Mouse (Mus musculus): ENCODE results near the gene Card9. TPM values are rescaled to one million over a fixed set of nuclear protein-coding genes. Genes with fewer than 3 reads are reported as not detected.

Card9 gene
- polyA plus RNA-seq, 1 experiment from 2014 or later = 1.1 TPM

DNA sequence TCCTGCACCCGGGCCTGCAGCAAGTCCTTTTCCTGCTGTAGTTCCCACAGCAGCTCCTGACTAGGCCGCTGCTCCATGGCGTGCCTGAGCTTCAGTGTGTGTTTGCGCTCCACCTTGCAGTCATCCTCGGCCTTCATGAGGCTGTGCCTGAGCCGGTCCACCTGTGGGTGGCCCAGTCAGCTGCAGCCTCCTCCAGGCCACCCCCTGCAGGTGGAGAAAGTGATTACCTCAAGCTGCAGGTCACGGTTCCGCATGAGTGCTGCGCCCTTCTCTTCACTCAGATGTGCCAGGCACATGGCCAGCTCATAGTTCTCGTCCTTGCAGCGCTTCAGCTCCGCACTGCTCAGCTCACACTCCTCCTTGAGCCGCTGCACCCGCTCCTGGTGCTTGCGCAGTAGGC, 3.2 kb downstream of the Card9 start:
- peak; percentile 71 for ATAC-seq (replicated peaks; ENCODE audit: low FRiP score, low read depth)
- Histone ChIP-seq H3K36me3 (ENCODE audit: insufficient read depth, low read length) (no peaks in the 10 kb centered on the region), H3K4me3 (replicated peaks; ENCODE audit: low read depth, low read length) (no peak overlapping the region), H3K9me3 (replicated peaks; ENCODE audit: low read length) (no peaks in the 10 kb centered on the region), H3K27ac (no peak overlapping the region), H3K9ac (ENCODE audit: low read depth, low read length) (no peak overlapping the region), H3K4me1 (replicated peaks; ENCODE audit: insufficient read depth, low read length) (peaks cover 5% of the 10 kb centered on the region; the same call in 1 of the 2 replicates), H3K27me3 (ENCODE audit: insufficient read depth, low read length) (no peaks in the 10 kb centered on the region), H3K4me2 (ENCODE audit: low read length) (no peak overlapping the region)
- 35% methylated on average over 15 of the region's 15 CpGs for WGBS
- peak; percentile 67 for DNase-seq (ENCODE audit: low spot score)
- peak; percentile 62 for TF ChIP-seq CTCF (IDR thresholded peaks at IDR 0.05; ENCODE audit: low read depth)

DNA sequence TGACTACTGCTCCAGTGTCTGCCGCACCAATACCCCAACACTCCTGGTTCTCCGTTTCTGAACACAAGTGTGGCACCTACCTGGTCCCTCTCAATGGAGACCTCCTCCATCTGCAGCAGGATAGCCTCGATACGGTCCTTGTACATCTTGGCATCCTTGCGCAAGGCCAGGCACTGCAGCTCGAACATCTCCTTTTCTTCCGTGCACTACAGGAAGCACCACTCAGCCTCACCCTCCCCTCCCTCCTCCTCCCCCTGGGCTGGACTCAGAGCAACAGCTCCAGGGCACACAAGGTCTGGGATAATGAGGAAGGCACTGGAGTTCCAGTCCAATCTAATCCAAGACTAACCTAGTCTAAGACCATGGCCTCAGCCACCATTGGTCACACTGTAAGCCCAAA, 4.0 kb downstream of the Card9 start:
- TF ChIP-seq CTCF (IDR thresholded peaks at IDR 0.05; ENCODE audit: low read depth) = no peak
- Histone ChIP-seq H3K27me3 (ENCODE audit: insufficient read depth, low read length) (no peaks in the 10 kb centered on the region), H3K4me2 (ENCODE audit: low read length) (no peak overlapping the region), H3K4me1 (replicated peaks; ENCODE audit: insufficient read depth, low read length) (peaks cover 6% of the 10 kb centered on the region; the same call in 1 of the 2 replicates), H3K36me3 (ENCODE audit: insufficient read depth, low read length) (no peaks in the 10 kb centered on the region), H3K27ac (no peak overlapping the region), H3K4me3 (replicated peaks; ENCODE audit: low read depth, low read length) (no peak overlapping the region), H3K9me3 (replicated peaks; ENCODE audit: low read length) (no peaks in the 10 kb centered on the region), H3K9ac (ENCODE audit: low read depth, low read length) (no peak overlapping the region)
- DNase-seq (ENCODE audit: low spot score) (no peak), ATAC-seq (replicated peaks; ENCODE audit: low FRiP score, low read depth) (no peak)
- 72% methylated on average over 7 of the region's 7 CpGs for WGBS

DNA sequence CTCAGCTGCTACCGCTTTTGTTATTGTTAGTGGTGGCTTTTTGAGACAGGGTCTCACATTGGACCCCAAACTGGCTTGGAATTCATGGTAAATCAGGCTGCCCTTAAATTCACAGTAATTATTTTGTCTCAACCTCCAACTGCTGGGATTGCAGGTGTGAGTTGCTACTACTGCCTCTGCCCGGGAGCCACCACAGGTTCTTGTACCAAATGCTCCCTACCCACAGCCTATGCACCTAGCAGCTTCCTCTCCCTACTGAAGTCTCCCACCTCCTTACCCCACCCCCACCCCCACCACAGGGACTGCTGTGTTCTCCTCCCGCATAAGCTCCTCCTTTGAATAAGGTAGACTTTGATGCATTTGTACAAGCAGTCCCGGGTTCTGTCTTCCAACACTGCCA, 4.5 kb downstream of the Card9 start:
- no peak for TF ChIP-seq CTCF (IDR thresholded peaks at IDR 0.05; ENCODE audit: low read depth)

DNA sequence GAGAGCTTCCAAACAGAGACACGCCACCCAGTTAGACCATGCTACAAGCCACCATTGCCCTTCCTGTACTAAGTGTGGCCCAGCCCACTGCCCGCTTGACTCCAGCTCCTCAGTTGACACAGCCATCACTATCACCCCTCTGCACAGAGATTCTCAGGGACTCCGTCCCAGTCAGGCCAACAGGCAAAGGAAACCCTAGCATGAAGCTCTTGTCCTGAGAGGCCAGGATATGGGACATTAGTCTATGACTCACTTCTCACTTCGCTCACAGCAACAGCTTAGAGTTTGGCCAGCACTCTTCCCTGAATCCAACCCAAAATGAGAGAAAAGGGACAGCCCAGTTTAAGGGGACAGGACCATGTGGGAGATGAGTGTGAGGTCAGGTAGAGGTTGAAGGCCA, 6.3 kb downstream of the Card9 start:
- ATAC-seq (replicated peaks; ENCODE audit: low FRiP score, low read depth) (no peak), DNase-seq (ENCODE audit: low spot score) (no peak)
- H3K4me3 ChIP-seq (replicated peaks; ENCODE audit: low read depth, low read length) = no peak overlapping the region
- no peaks in the 10 kb centered on the region for H3K27me3 ChIP-seq (ENCODE audit: insufficient read depth, low read length)
- no peak overlapping the region for H3K27ac ChIP-seq
- H3K36me3 ChIP-seq (ENCODE audit: insufficient read depth, low read length) = peaks cover 8% of the 10 kb centered on the region; the same call in 1 of the 2 replicates
- no peak overlapping the region for H3K9ac ChIP-seq (ENCODE audit: low read depth, low read length)
- no peak for TF ChIP-seq CTCF (IDR thresholded peaks at IDR 0.05; ENCODE audit: low read depth)
- H3K9me3 ChIP-seq (replicated peaks; ENCODE audit: low read length) = no peaks in the 10 kb centered on the region
- 86% methylated on average over 4 of the region's 4 CpGs for WGBS
- no peak overlapping the region for H3K4me2 ChIP-seq (ENCODE audit: low read length)
- peaks cover 11% of the 10 kb centered on the region; the same call in 1 of the 2 replicates for H3K4me1 ChIP-seq (replicated peaks; ENCODE audit: insufficient read depth, low read length)

More for the DNA sequence above, 4.5 kb downstream of the Card9 start:
- no peak overlapping the region for H3K27ac ChIP-seq
- no peak overlapping the region for H3K9ac ChIP-seq (ENCODE audit: low read depth, low read length)
- no peak overlapping the region for H3K4me3 ChIP-seq (replicated peaks; ENCODE audit: low read depth, low read length)
- H3K4me2 ChIP-seq (ENCODE audit: low read length) = no peak overlapping the region
- ATAC-seq (replicated peaks; ENCODE audit: low FRiP score, low read depth) (no peak), DNase-seq (ENCODE audit: low spot score) (no peak)
- H3K27me3 ChIP-seq (ENCODE audit: insufficient read depth, low read length) = no peaks in the 10 kb centered on the region
- no peaks in the 10 kb centered on the region for H3K36me3 ChIP-seq (ENCODE audit: insufficient read depth, low read length)
- WGBS = 86% methylated on average over 4 of the region's 4 CpGs
- H3K9me3 ChIP-seq (replicated peaks; ENCODE audit: low read length) = no peaks in the 10 kb centered on the region
- peaks cover 6% of the 10 kb centered on the region; the same call in 1 of the 2 replicates for H3K4me1 ChIP-seq (replicated peaks; ENCODE audit: insufficient read depth, low read length)

DNA sequence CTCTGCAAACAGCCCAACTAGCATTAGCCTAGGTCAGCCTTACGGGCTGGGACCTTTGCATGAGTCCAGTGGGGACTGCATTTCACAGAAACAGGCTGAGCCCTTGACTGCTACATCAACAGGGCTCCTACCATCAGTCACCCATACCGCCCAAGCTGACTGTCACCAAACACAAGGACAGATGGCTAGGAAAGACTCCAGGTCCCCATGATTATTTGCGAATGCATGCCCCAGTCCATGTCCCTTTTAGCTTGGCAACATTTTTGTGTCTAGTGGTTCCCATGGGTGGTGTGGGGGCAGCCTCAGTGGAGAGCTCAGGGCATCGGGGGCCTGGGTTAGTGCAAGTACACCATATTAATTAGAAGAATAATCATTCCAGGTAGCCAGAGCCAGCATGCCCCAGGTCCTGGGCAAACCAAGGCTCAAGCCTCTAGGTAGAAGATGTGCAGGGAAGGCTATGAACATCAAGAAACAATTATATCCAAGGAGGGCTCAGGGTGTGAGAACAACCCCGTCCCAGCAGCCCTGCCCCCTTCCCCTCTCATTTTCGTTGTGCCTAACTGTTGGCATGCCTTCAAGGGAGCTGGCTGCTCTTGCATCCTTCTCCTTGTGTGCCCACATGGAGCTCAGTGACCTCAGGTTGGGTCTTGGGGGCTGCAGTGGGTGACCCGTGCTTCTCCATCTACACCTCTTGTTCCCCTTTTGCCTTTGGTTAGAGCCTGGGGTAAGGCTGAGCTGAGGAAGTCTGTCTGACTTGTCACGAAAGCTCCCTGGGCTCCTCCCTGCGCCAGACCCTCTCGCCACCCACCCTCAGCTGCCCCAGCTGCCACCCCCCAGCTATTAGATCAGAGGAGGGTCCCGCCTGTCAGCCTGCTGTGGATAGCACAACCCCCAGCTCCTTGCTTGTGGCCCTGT, 7.4 kb downstream of the Card9 start:
- no peak overlapping the region; the same call in 1 of the 2 replicates for H3K4me3 ChIP-seq (replicated peaks; ENCODE audit: low read depth, low read length)
- 92% methylated on average over 11 of the region's 11 CpGs for WGBS
- no peak for ATAC-seq (replicated peaks; ENCODE audit: low FRiP score, low read depth)

DNA sequence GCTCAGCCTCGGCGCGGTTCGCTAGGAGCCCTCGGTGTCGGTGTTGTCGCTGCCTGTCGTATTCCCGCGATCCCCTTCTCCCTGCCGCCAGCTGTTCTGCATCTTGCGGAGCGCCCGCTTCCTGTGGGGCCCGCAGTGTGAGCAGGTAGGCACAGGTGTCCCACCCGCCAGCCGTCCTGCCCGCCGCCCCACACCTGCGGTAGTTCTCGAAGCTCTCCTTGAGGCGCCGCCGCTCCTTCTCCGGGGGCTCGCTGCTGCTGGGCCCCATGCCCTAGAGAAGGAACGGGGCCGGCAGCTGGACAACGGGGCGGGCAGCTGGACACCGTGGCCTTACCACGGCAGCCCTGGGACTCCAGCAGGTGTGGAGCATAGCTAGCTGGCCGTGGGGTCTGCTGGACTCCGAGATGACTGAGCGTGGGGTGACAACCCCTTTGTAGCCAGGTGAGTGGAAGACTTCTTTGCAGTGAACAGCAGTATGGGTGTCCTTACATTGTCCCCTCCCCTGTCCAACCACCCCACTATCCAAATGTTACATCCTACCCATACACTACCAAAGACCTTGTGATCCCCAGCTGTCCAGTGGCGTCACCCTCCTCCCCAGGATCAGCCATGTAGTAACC, 8.3 kb downstream of the Card9 start:
- peak overlapping the region; percentile 84 for H3K4me3 ChIP-seq (replicated peaks; ENCODE audit: low read depth, low read length)
- ATAC-seq (replicated peaks; ENCODE audit: low FRiP score, low read depth) (no peak), DNase-seq (ENCODE audit: low spot score) (no peak)
- peaks cover 17% of the 10 kb centered on the region; the same call in 1 of the 2 replicates for H3K36me3 ChIP-seq (ENCODE audit: insufficient read depth, low read length)
- H3K27me3 ChIP-seq (ENCODE audit: insufficient read depth, low read length) = no peaks in the 10 kb centered on the region
- peak overlapping the region; percentile 95 for H3K9ac ChIP-seq (ENCODE audit: low read depth, low read length)
- no peak for TF ChIP-seq CTCF (IDR thresholded peaks at IDR 0.05; ENCODE audit: low read depth)
- H3K4me1 ChIP-seq (replicated peaks; ENCODE audit: insufficient read depth, low read length) = peaks cover 11% of the 10 kb centered on the region; the same call in 1 of the 2 replicates
- no peaks in the 10 kb centered on the region for H3K9me3 ChIP-seq (replicated peaks; ENCODE audit: low read length)
- H3K27ac ChIP-seq = peak overlapping the region; percentile 72
- 3% methylated on average over 35 of the region's 36 CpGs for WGBS
- peak overlapping the region; percentile 98 for H3K4me2 ChIP-seq (ENCODE audit: low read length)

More for the DNA sequence above, 7.4 kb downstream of the Card9 start:
- no peak for TF ChIP-seq CTCF (IDR thresholded peaks at IDR 0.05; ENCODE audit: low read depth)
- H3K36me3 ChIP-seq (ENCODE audit: insufficient read depth, low read length) = peaks cover 16% of the 10 kb centered on the region; the same call in 1 of the 2 replicates
- H3K27me3 ChIP-seq (ENCODE audit: insufficient read depth, low read length) = no peaks in the 10 kb centered on the region
- H3K4me1 ChIP-seq (replicated peaks; ENCODE audit: insufficient read depth, low read length) = peaks cover 11% of the 10 kb centered on the region; the same call in 1 of the 2 replicates
- H3K27ac ChIP-seq = no peak overlapping the region
- H3K9ac ChIP-seq (ENCODE audit: low read depth, low read length) = peak overlapping the region; percentile 95; the same call in 1 of the 2 replicates
- H3K4me2 ChIP-seq (ENCODE audit: low read length) = peak overlapping the region; percentile 98; the same call in 1 of the 2 replicates
- no peak for DNase-seq (ENCODE audit: low spot score)
- no peaks in the 10 kb centered on the region for H3K9me3 ChIP-seq (replicated peaks; ENCODE audit: low read length)
